ENCODE assay signal across 8 mouse cellular contexts in the genomic region with DNA sequence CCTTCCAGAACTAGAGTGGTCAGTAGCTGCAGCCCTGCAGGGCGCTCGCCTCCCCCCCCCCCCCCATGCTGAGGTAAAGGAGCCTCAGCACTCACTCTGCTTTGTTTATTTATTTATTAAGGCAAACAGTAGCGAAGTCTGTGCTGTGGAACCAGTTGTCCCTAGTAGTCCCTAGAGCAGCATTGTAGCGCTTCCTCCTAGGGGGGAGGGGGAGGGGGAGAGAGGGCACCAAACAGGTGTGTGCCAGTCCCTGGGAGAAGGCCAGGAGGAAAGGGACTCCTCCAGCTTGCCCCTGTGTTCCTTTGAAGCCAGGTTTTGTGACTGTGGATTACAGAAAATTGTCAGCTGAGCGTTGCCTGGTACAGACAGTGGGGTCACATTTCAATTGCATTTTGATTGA. TPM values are rescaled to one million over a fixed set of nuclear protein-coding genes. Genes with fewer than 3 reads are reported as not detected.
DNase-seq lines count a peak whose midpoint lies in the region; ATAC-seq lines count a peak whose summit lies in the region.

No protein-coding gene starts in this region.

- DNase-seq in cerebellum, adult 11 months, result peak; percentile 49
- no peak for DNase-seq in cerebellum, adult 8-10 months
- DNase-seq in hindbrain, embryonic 10.5 days (ENCODE audit: low spot score), result no peak
- DNase-seq in lung, postnatal 36 days, result peak; percentile 56
- DNase-seq in lung, postnatal 14 days, result no peak
- DNase-seq in thymus, postnatal 25 days, result peak; percentile 23
- no peak for DNase-seq in gastrocnemius, postnatal 25 days

- no peaks in the 10 kb centered on the region for H3K27me3 ChIP-seq in hindbrain, embryonic 10.5 days (ENCODE audit: insufficient read depth, poor library complexity, severe bottlenecking)
- H3K27me3 ChIP-seq in hindbrain, embryonic 13.5 days, result no peaks in the 10 kb centered on the region

- no peak overlapping the region for H3K4me2 ChIP-seq in hindbrain, embryonic 13.5 days

- H3K36me3 ChIP-seq in hindbrain, embryonic 10.5 days, result peaks cover 34% of the 10 kb centered on the region
- peaks cover 22% of the 10 kb centered on the region for H3K36me3 ChIP-seq in hindbrain, embryonic 13.5 days

- H3K4me1 ChIP-seq in hindbrain, embryonic 10.5 days (replicated peaks), result peaks cover 90% of the 10 kb centered on the region
- peaks cover 89% of the 10 kb centered on the region for H3K4me1 ChIP-seq in hindbrain, embryonic 13.5 days (replicated peaks)

- 0 out of 2 replicates have a peak overlapping the region, but pooled peaks have one; percentile 53 for H3K27ac ChIP-seq in hindbrain, embryonic 10.5 days
- H3K27ac ChIP-seq in hindbrain, embryonic 13.5 days, result no peak overlapping the region

- H3K4me3 ChIP-seq in hindbrain, embryonic 10.5 days, result peak overlapping the region; percentile 18; the same call in 1 of the 2 replicates
- no peak overlapping the region for H3K4me3 ChIP-seq in hindbrain, embryonic 13.5 days

- no peak for ATAC-seq in hindbrain, embryonic 13.5 days (ENCODE audit: low FRiP score)

- H3K9me3 ChIP-seq in hindbrain, embryonic 10.5 days, result no peaks in the 10 kb centered on the region
- no peaks in the 10 kb centered on the region for H3K9me3 ChIP-seq in hindbrain, embryonic 13.5 days

- WGBS in hindbrain, embryonic 10.5 days, result 46% methylated on average over 5 of the region's 5 CpGs
- 53% methylated on average over 4 of the region's 5 CpGs for WGBS in hindbrain, embryonic 13.5 days

- no peak overlapping the region for H3K9ac ChIP-seq in hindbrain, embryonic 13.5 days

RNA-seq across cellular contexts. Expression of a gene that starts 4.8 kb away (rescaled TPM):
- polyA plus RNA-seq in hindbrain, embryonic 10.5 days (2016; fragmentation: Nextera tagmentation; extraction: Ambion mirVana), result 57.0 and 58.2 TPM in 2 replicates
- 63.3 and 65.9 TPM in 2 replicates for polyA plus RNA-seq in hindbrain, embryonic 13.5 days (2015; fragmentation: Nextera tagmentation; extraction: Ambion mirVana)
- 10 to 100 TPM; 40.7 to 45.1 TPM for total RNA-seq in gastrocnemius, postnatal 25 days (2021)

Comparison
In these comparisons a context has a peak if more than half of its experiments do, and no peak if none do; other contexts are left out.
1. DNase-seq: peak in cerebellum, adult 11 months (single experiment), lung, postnatal 36 days (single experiment) and thymus, postnatal 25 days (single experiment); none in cerebellum, adult 8-10 months (single experiment), hindbrain, embryonic 10.5 days (single experiment), lung, postnatal 14 days (single experiment) and gastrocnemius, postnatal 25 days (single experiment).